Mouse (Mus musculus) layer of hippocampus, postnatal 25 days (tissue): ENCODE data around the gene Cyp27a1. TPM values are rescaled to one million over a fixed set of nuclear protein-coding genes. Genes with fewer than 3 reads are reported as not detected.

ENCODE experiments used
- DNase-seq, 2 experiments: peaks; one replicate each; pipeline ENCODE4 v3.0.0; 2022; ENCODE audit warnings: mixed read lengths in 2 of 2, low spot score in 1 of 2; ENCODE audit errors: extremely low spot score in 1 of 2
- total RNA-seq, 2 experiments: library from RNA; stranded (reverse); gene quantifications; 2 replicates each; pipeline ENCODE4 v1.2.3; 2021

Cyp27a1 gene
- total RNA-seq, result 1 to 10 TPM; 2.5 to 2.9 TPM

- DNase-seq, result peak in 1 of 2 experiments; percentile 7
Observed at GRCm38 (mm10) chr1:74713099-74713858, at the start of gene Cyp27a1. Gene Cyp27a1, plus strand, starts transcription at chr1:74713574.

DNA sequence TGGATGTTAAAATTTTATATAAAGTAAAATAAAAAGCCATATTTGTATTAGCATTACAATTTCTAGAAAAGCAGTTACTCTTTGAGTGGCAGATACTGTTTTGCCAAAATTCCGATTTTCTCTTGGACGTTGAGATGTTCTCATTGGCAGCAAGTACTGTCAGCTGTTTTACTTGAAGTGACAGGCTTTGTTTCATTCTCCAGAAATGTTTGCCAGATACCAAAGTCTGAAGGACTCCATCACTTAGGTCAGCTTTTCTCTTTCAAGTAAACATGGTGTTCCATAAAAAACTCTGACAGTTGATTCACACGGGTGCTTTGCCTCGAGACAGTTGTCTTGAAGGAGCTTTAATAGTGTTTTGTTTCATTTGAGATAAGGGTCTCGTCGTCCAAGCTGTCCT is 48.2 kb upstream of the Cyp27a1 start:
- no peak for DNase-seq

DNA sequence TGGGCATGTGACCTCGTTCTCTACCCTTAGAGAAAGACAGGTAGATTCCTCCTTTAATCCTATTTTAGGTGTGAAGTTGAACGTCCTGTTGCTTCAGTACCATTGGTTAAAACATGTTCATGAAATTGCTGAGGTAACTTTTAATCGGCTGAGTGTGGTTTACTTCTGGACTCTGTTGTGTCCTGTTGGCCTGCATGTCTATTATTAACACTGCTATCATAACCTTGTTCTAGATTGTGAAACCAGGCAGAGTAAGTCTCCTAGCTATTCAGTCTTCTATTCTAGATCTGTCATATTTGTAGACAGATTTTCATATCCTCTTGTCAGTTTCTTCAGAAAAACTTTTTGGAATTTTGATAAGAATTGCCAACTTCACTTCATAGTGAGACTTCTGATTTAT is 45.0 kb upstream of the Cyp27a1 start:
- DNase-seq, result no peak

- DNase-seq, result no peak
Observed at GRCm38 (mm10) chr1:74672731-74673130, 40.6 kb upstream of the Cyp27a1 start.

GRCm38 (mm10) chr1:74676863-74677262 is 36.5 kb upstream of the Cyp27a1 start:
- no peak for DNase-seq

DNA sequence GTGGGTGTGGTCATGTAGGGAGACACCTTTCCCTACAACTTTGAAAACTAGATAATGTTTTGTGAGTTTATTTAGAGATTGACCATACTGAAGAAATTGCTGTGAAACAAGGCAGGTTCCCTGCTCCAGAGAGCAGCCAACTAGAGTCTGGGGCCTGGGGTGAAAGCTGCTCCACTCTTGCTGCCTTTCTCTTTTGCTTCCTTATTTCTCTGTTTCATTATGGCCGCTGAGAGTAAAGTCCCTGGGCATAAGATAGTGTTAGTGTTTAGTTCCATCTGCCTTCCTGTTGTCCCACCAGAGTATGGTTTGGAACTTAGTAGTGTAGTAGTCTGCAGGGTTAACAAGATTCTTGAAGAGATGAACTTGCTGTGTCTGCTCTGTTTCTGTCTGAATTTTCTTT is 35.5 kb upstream of the Cyp27a1 start:
- no peak for DNase-seq

DNA sequence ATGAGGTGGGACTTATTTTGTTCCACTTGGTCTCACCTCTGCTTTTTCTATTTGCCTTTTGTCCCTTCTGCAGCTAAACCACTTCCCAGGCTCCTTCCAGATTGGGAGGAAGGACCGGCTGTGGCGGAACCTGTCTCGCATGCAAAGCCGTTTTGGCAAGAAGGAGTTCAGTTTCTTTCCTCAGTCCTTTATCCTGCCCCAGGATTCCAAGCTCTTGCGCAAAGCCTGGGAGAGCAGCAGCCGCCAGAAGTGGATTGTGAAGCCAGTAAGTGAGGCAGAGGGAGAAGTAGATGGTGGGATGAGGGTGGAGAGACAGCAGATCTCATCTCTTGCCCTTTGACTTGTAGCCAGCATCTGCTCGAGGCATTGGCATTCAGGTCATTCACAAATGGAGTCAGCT is 26.2 kb upstream of the Cyp27a1 start:
- no peak for DNase-seq

DNA sequence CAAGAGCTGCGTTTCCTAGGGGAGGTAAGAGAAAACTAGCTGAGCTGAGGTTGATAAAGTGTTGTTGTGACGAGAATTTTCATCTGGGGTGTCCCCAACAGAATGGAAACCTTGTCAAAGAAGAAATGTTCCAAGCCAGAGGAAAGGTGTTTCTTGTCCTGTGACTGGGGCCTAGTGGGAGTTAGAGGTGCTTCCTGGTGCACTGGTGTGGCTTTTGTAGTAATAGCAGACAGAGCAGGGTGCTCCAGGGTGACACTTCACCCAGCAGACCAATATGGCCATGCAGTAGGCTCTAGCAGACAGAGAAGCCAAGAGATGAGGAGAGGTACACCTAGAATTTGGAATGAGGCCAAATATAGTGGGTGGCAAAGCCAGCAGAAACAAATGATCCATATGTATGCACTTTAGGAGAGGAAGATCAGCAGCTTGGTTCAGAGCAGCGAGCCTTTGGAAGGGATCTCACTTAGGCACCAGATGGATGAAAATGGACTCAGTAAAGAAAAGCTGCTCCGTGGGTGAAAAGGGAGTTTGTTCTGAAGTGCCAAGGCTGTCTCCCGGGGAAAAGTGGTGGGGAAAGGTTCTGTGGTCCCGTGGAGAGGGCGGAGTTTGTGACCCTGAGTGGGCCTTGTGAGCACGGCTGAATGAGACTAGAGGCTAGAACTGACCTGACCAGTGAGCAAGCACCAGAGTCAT is 19.3 kb upstream of the Cyp27a1 start:
- DNase-seq, result no peak

DNA sequence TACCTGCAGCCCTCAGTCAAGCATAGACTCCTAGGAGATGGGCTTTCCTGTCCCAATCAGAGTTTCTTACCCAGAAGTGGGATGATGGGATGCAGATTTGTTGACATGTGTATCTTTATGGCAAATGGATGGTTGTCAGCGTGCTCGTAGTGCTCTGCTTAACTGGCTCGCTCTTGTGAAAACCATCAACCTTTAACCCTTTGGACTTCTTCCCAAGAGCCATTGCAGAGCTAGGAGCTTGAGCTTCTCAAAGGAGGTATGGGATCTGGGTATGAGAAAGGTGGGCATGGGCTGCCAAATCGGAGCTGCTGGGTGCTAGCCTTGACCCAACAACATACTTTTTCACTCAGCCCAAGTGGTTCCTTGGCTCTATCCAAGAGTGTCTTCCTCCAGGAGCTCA is 17.5 kb upstream of the Cyp27a1 start:
- no peak for DNase-seq

- DNase-seq, result no peak
Observed at GRCm38 (mm10) chr1:74697416-74697815, 16.0 kb upstream of the Cyp27a1 start.

- no peak for DNase-seq
Observed at GRCm38 (mm10) chr1:74698353-74698752, 15.0 kb upstream of the Cyp27a1 start.

- DNase-seq, result no peak
Observed at GRCm38 (mm10) chr1:74698791-74699190, 14.6 kb upstream of the Cyp27a1 start.

DNA sequence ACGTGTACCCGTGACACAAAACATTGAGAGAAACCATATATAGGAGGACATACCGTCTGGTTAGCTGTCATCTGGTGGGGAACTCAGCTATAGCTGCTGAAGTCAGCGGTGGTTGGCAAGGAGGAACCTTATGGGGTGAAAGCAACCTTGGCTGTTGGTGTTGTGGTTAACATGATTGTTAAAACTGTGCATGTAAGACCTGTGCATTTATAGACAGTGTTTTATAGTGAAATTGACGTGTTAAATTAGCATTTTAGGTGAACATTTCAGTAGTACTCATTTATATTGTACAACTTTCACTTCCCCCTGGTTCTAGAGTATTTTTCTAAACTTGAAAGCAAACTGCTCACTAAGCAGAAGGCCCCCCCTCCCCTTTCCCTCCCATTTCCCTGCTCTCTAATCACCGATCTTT is 11.2 kb upstream of the Cyp27a1 start:
- DNase-seq, result no peak

GRCm38 (mm10) chr1:74704156-74704555 is 9.2 kb upstream of the Cyp27a1 start:
- no peak for DNase-seq

GRCm38 (mm10) chr1:74705016-74705415 is 8.4 kb upstream of the Cyp27a1 start:
- no peak for DNase-seq

DNA sequence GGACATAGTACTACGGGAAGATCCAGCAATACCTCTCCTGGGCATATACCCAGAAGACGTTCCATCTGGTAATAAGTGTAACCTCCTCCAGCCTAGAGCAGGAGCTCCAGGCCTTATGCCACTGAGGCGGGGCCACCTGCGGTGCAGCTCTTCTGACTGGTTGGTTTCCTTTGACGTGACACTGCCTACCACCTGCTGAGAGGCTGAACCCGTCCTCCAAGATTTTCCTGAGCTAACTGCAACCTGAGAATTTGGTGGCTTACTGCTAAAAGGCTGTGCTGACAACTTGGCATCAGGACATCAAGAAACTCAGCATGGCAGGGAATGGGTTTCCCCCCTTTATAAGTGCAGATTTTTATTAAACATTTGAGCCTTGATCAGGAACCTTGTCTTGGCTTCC is 3.8 kb upstream of the Cyp27a1 start:
- no peak for DNase-seq

DNA sequence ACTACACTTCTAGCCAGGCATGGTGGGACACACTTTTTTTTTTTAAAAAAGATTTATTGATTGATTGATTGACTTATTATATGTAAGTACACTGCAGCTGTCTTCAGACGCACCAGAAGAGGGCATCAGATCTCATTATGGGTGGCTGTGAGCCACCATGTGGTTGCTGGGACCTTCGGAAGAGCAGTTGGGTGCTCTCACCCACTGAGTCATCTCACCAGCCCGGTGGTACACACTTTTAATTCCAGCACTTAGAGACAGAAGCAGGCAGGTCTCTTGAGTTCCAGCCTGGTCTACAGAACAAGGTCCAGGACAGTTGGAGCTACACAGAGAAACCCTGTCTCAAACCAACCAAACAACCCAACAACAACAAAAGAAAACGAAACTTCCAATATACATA is 1.3 kb upstream of the Cyp27a1 start:
- no peak for DNase-seq

DNA sequence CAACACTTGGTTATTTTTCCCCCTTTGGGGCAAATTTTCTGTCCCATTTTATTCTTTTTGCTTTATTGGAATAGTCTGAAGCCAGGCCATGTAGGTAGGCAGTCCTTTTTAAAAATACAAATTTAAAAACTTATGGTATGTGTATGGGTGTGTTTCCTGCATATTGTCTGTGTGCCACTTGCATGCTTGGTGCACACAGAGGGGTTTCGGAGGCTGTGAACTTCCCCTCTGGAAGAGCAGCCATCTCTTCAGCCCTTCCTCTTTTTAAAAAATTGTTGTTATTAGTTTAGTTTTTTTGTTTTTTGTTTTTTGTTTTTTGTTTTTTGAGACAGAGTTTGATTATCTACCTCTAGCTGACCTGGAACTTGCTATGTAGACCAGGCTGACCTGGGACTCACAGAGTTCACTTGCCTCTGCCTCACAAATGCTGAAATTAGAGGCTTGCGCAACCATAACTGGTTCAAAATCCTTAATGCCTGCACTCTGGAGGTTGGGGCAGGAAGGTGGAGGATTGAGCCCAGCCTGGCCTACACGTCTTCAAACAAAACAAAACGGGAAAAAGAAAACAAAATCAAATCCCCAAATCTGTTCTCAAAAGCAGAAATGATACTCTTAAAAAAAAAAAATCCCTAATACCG is 794 bp upstream of the Cyp27a1 start:
- no peak for DNase-seq

- DNase-seq, result no peak
Observed at GRCm38 (mm10) chr1:74713859-74714730, 721 bp downstream of the Cyp27a1 start.

DNA sequence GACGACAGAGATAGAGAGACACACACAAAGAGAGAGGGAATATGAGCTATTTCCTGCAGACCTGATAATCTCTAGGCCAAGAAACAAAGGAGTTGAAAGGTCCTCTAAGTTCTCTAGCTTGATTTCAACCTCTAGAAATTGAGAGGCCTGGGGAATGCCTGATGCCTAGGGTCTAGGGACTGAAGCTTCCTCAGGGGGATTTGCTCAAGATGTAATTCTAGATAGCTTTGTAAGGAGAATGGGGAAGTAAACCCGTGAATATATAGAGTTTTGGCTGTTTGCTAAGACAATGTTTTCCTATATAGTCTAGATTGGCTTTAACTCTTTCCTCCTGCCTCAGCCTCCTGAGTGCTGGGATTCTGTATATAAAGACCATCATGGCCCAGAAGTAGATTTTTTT is 1.6 kb downstream of the Cyp27a1 start:
- DNase-seq, result no peak

DNA sequence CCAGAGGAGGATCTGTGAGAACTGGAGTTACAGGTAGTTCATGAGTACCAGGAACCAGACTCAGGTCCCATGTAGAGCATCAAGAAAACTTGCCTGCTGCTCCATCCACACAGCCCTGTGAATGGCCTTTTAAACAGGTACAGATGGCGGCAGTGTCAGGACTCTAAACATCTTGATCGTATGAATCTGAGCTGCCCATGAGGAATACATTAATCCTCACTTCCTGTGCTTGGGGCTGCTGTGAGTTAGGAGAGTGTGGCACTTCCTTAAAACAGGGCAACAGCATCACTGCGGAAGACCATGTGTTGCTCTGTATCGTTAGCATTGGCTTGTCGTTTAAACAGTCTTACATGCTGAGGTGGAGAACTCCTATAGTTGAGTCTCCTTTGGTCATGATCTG is 2.1 kb downstream of the Cyp27a1 start:
- no peak for DNase-seq
